Mouse (Mus musculus) bone marrow, adult 2 months (tissue): ENCODE measurements around the gene Ager.

Experiments used
- CTCF ChIP-seq: fragments of 200-500 bp; IDR thresholded peaks from 2 replicates; pipeline ENCODE4 v1.5.1; 2011; ENCODE audit warnings: low read length, control low read depth; ENCODE audit not compliant: control insufficient read depth, insufficient read depth
- POLR2A ChIP-seq: fragments of 200-500 bp; IDR thresholded peaks from 2 replicates; pipeline ENCODE4 v1.6.1; 2011; ENCODE audit warnings: low read depth, mild to moderate bottlenecking, control low read depth, low read length, borderline replicate concordance; ENCODE audit not compliant: control insufficient read depth

- no peak for TF ChIP-seq CTCF
- no peak for TF ChIP-seq POLR2A
Measured at GRCm38 (mm10) chr17:34645256-34645829, 47.7 kb downstream of the Ager start.
